Mouse (Mus musculus): ENCODE data around the gene Kif1b.

- no peak for TF ChIP-seq CTCF (IDR thresholded peaks at IDR 0.05)
- no peak for TF ChIP-seq POLR2A (IDR thresholded peaks at IDR 0.05; ENCODE audit: insufficient read depth, low read depth, low read length)
Measured at GRCm38 (mm10) chr4:149317387-149317786, 9.9 kb upstream of the Kif1b start.
